Mouse (Mus musculus) left cerebral cortex, postnatal 4 days (tissue): ENCODE results near the gene Gm9639. TPM values are rescaled to one million over a fixed set of nuclear protein-coding genes. Genes with fewer than 3 reads are reported as not detected.
"Not testable (repeated sequence)": the region's sequence is repeated elsewhere in the genome, so short reads cannot be mapped to it uniquely, and the experiment has no call there.

ENCODE experiments used
- DNase-seq: peaks from one replicate; pipeline ENCODE4 v3.0.0-alpha.2; 2022
- intact Hi-C: fragments of 180-260 bp; cut with DNase I; formaldehyde crosslinking; loops from one replicate; pipeline ENCODE4 v1.15.1; 2025
- total RNA-seq, 2 experiments: library from RNA; stranded (reverse); gene quantifications; 2 replicates each; pipeline ENCODE4 v1.2.3; 2021

The Gm9639 gene
- total RNA-seq, 2 experiments from 2014 or later, result not detected

GRCm38 (mm10) chr10:77759582-77759981 lies 35.3 kb downstream of the Gm9639 start, which contains the start of gene Gm3233:
TSS of gene Gm3233 (minus strand) at chr10:77759682.
- DNase-seq, intact Hi-C loops: not testable (repeated sequence)

- DNase-seq, result no peak
- intact Hi-C loops, result no loop called here
Observed at GRCm38 (mm10) chr10:77753448-77753847, 41.4 kb downstream of the Gm9639 start.

GRCm38 (mm10) chr10:77752312-77752711 lies 42.6 kb downstream of the Gm9639 start:
- intact Hi-C loops, DNase-seq: not testable (repeated sequence)

- intact Hi-C loops, DNase-seq: not testable (repeated sequence)
Observed at GRCm38 (mm10) chr10:77751254-77751653, 43.6 kb downstream of the Gm9639 start, which contains the start of gene Gm9736. TSS of gene Gm9736 (minus strand) at chr10:77751354.

- peak; percentile 38 for DNase-seq
- intact Hi-C loops, result not testable (repeated sequence)
Observed at GRCm38 (mm10) chr10:77750686-77751085, 44.2 kb downstream of the Gm9639 start.

Other genes with a start within 250 kb of the Gm9639 start
- 10 to 100 TPM; 54.7 to 62.7 TPM for gene Pttg1ip, start 213.4 kb downstream of the Gm9639 start, total RNA-seq
- gene Sumo3, start 189.0 kb downstream of the Gm9639 start, total RNA-seq, result 100 to 1,000 TPM; 175 to 189 TPM
- 10 to 100 TPM in 1 of 2 experiments, not detected in 1; 21.0 TPM for gene Gm49325, start 188.9 kb downstream of the Gm9639 start, total RNA-seq
- 10 to 100 TPM; 45.1 to 47.6 TPM for gene Ube2g2, start 172.8 kb downstream of the Gm9639 start, total RNA-seq
- not detected for gene Tspear, start 108.5 kb downstream of the Gm9639 start, total RNA-seq
- not detected for gene Gm19402, start 104.3 kb downstream of the Gm9639 start, total RNA-seq
- gene Gm9508, start 97.8 kb downstream of the Gm9639 start, total RNA-seq, result not detected
- not detected for gene Gm10272, start 88.5 kb downstream of the Gm9639 start, total RNA-seq
- not detected for gene Gm10024, start 83.6 kb downstream of the Gm9639 start, total RNA-seq
- gene Gm10142, start 79.3 kb downstream of the Gm9639 start, total RNA-seq, result not detected
- not detected for gene Krtap12-1, start 74.5 kb downstream of the Gm9639 start, total RNA-seq
- gene Gm10100, start 68.6 kb downstream of the Gm9639 start, total RNA-seq, result not detected
- gene Gm18596, start 52.4 kb downstream of the Gm9639 start, total RNA-seq, result not detected
- not detected for gene Gm9736, start 43.7 kb downstream of the Gm9639 start, total RNA-seq
- not detected for gene Gm3233, start 35.4 kb downstream of the Gm9639 start, total RNA-seq
- not detected for gene Gm3238, start 23.8 kb downstream of the Gm9639 start, total RNA-seq
- not detected for gene Gm7138, start 18.1 kb downstream of the Gm9639 start, total RNA-seq
- gene Gm3250, start 12.5 kb downstream of the Gm9639 start, total RNA-seq, result not detected
- not detected for gene Gm7137, start 6.9 kb downstream of the Gm9639 start, total RNA-seq
- gene Gm19668, start 4.1 kb upstream of the Gm9639 start, total RNA-seq, result not detected
- not detected for gene Gm9507, start 16.8 kb upstream of the Gm9639 start, total RNA-seq
- not detected for gene Gm2696, start 19.6 kb upstream of the Gm9639 start, total RNA-seq
- not detected for gene Krtap10-4, start 32.0 kb upstream of the Gm9639 start, total RNA-seq
- gene Krtap10-10, start 40.9 kb upstream of the Gm9639 start, total RNA-seq, result not detected
- not detected for gene Gm36176, start 51.7 kb upstream of the Gm9639 start, total RNA-seq
- gene Gm10318, start 57.8 kb upstream of the Gm9639 start, total RNA-seq, result not detected
- not detected for gene Gm3285, start 66.9 kb upstream of the Gm9639 start, total RNA-seq
- gene Lrrc3, start 107.5 kb upstream of the Gm9639 start, total RNA-seq, result 10 to 100 TPM; 38.5 to 39.1 TPM
- gene Trpm2, start 175.5 kb upstream of the Gm9639 start, total RNA-seq, result 10 to 100 TPM; 14.1 to 22.9 TPM
- gene 1810043G02Rik, start 183.4 kb upstream of the Gm9639 start, total RNA-seq, result 10 to 100 TPM; 28.9 to 35.3 TPM
- gene Pfkl, start 215.0 kb upstream of the Gm9639 start, total RNA-seq, result 10 to 100 TPM; 73.2 to 83.6 TPM
- gene Dnmt3l, start 246.9 kb upstream of the Gm9639 start, total RNA-seq, result not detected
- under 1 TPM; 0.44 TPM for gene Aire, start 248.5 kb upstream of the Gm9639 start, total RNA-seq